Mouse (Mus musculus) heart, postnatal 0 days (tissue): Measurements from ENCODE around the gene Epx. TPM values are rescaled to one million over a fixed set of nuclear protein-coding genes. Genes with fewer than 3 reads are reported as not detected.

ENCODE experiments used
- ATAC-seq: fragments of 200-750 bp; cut with Nextera tagmentation; 2 replicates; pipeline ENCODE4 v1.8.0; 2017; ENCODE audit warnings: low read depth, moderate number of reproducible peaks, moderate library complexity; ENCODE audit not compliant: insufficient read depth
- DNase-seq: peaks from one replicate; pipeline ENCODE4 v3.0.0-alpha.2; 2016; ENCODE audit warnings: low spot score
- H3K27ac ChIP-seq: fragments of 300-500 bp; sonication (generic); 2 replicates; pipeline ENCODE4 v1.5.1; 2014; ENCODE audit warnings: low read depth, mild to moderate bottlenecking
- H3K27me3 ChIP-seq: fragments of 300-500 bp; sonication (generic); 2 replicates; pipeline ENCODE4 v1.6.1; 2014; ENCODE audit warnings: low read length, mixed read lengths; ENCODE audit not compliant: control insufficient read depth, insufficient read depth
- H3K36me3 ChIP-seq: fragments of 300-500 bp; sonication (generic); replicated peaks from 2 replicates; pipeline ENCODE4 v1.6.1; 2014; ENCODE audit warnings: low read length, mixed read lengths; ENCODE audit not compliant: control insufficient read depth, insufficient read depth
- H3K4me1 ChIP-seq: fragments of 300-500 bp; sonication (generic); 2 replicates; pipeline ENCODE4 v1.6.1; 2014; ENCODE audit warnings: antibody characterized with exemption; ENCODE audit not compliant: control insufficient read depth, insufficient read depth
- H3K4me2 ChIP-seq: fragments of 300-500 bp; sonication (generic); 2 replicates; pipeline ENCODE4 v1.6.1; 2014; ENCODE audit warnings: low read depth, mild to moderate bottlenecking, low read length, moderate library complexity
- H3K4me3 ChIP-seq: fragments of 300-500 bp; sonication (generic); 2 replicates; pipeline ENCODE4 v1.5.1; 2014; ENCODE audit warnings: low read depth, low read length
- H3K9ac ChIP-seq: fragments of 300-500 bp; sonication (generic); replicated peaks from 2 replicates; pipeline ENCODE4 v1.6.1; 2014; ENCODE audit warnings: low read depth, low read length, mixed read lengths
- H3K9me3 ChIP-seq: fragments of 300-500 bp; sonication (generic); replicated peaks from 2 replicates; pipeline ENCODE4 v1.6.1; 2016; ENCODE audit warnings: low read length; ENCODE audit not compliant: control insufficient read depth
- CTCF ChIP-seq: IDR thresholded peaks from 2 replicates; pipeline ENCODE4 v1.5.1; 2016; ENCODE audit warnings: antibody characterized with exemption, control low read depth, low read depth
- EP300 ChIP-seq: IDR thresholded peaks from 2 replicates; pipeline ENCODE4 v1.6.1; 2016; ENCODE audit warnings: antibody characterized with exemption, low read depth
- WGBS: fragments of 180-500 bp; shearing (Covaris S2); extraction: QIAGEN DNeasy Blood & Tissue Kit; methylation state at CpG from one replicate; pipeline ENCODE4 v1.1.7; 2014; 5-methylcytosine and 5-hydroxymethylcytosine counted together
- polyA plus RNA-seq: library from polyadenylated mRNA; unstranded; fragments of >200 nt; fragmentation: Nextera tagmentation; extraction: Ambion mirVana; gene quantifications from 2 replicates; pipeline ENCODE4 v1.2.1, GENCODE M21; 2015
- total RNA-seq: library from RNA; depleted of rRNA; stranded (reverse); fragments of >200 nt; gene quantifications from 2 replicates; pipeline ENCODE4 v1.2.3, GENCODE M21; 2014; ENCODE audit warnings: low replicate concordance

Epx gene
- total and polyA plus RNA-seq, 2 experiments from 2014 or later = 0.22 TPM; not detected in 1

DNA sequence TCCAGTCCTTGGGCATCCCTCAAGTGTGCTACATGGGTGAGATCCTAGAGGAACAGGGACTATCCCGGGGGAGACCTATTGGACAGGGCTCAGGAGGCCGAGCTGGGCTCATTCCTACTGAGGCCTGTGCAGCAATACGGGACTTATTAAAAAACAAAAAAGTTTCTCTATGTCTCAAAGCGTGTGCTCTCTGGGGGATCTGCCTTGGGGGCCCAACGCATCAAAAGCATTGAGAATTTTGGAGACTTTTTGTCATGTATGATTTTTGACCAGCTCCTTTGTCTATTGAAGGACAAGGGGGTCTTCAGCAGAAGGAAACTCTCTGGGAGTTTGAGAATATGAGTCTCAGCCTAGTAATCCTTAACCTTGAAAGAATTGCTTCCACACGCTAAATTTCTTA, 16.8 kb upstream of the Epx start, which contains the start of gene Olfr462:
Gene Olfr462, minus strand, starts transcription at position 101 of the 400 bp plus-strand sequence.
- 81% methylated on average over 6 of the region's 6 CpGs for WGBS
- Histone ChIP-seq H3K36me3 (no peaks in the 10 kb centered on the region), H3K27ac (no peak within 1 kb of the TSS), H3K4me2 (no peak within 1 kb of the TSS), H3K4me3 (no peak within 1 kb of the TSS), H3K9ac (no peak within 1 kb of the TSS), H3K27me3 (0 out of 2 replicates have a peak, but pooled peaks cover 9% of the 10 kb centered on the region), H3K4me1 (no peaks in the 10 kb centered on the region), H3K9me3 (no peaks in the 10 kb centered on the region)
- DNase-seq (no peak), ATAC-seq (no peak)
- TF ChIP-seq EP300 (no peak), CTCF (no peak)

GRCm38 (mm10) chr11:87884856-87885255, 9.5 kb upstream of the Epx start:
- TF ChIP-seq EP300 (no peak), CTCF (no peak)
- H3K9ac ChIP-seq = no peak overlapping the region
- ATAC-seq (no peak), DNase-seq (no peak)
- H3K9me3 ChIP-seq = no peaks in the 10 kb centered on the region
- no peak overlapping the region for H3K4me2 ChIP-seq
- no peaks in the 10 kb centered on the region for H3K36me3 ChIP-seq
- no peaks in the 10 kb centered on the region for H3K4me1 ChIP-seq
- no peaks in the 10 kb centered on the region for H3K27me3 ChIP-seq
- WGBS = 71% methylated on average over 5 of the region's 5 CpGs
- H3K4me3 ChIP-seq = no peak overlapping the region
- no peak overlapping the region for H3K27ac ChIP-seq

GRCm38 (mm10) chr11:87883493-87883892, 8.2 kb upstream of the Epx start:
- Histone ChIP-seq H3K9me3 (no peaks in the 10 kb centered on the region), H3K27me3 (no peaks in the 10 kb centered on the region), H3K27ac (no peak overlapping the region), H3K4me1 (no peaks in the 10 kb centered on the region), H3K4me3 (no peak overlapping the region), H3K36me3 (no peaks in the 10 kb centered on the region), H3K9ac (no peak overlapping the region), H3K4me2 (no peak overlapping the region)
- no peak for ATAC-seq
- DNase-seq = no peak
- 44% methylated on average over 5 of the region's 5 CpGs for WGBS
- TF ChIP-seq CTCF (peak; percentile 51), EP300 (no peak)

DNA sequence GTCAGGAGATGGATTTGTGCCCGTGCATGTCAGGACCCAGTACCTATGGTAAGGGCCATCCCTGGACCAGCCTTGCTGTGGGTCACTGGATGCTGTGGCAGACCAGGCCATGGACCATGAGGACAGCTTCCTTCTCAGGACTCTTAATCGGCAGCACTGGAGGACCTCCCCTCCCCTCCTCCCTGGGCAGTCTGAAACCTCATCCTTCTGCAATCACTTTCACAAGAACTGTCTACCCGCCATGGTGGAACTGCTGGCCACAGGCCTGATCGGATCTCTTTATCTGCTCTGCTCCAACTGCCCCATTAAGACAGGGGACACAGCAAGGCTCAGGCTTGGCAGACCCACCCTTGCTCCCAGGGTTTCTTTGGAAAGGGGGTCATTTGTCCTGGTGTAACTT, 6.4 kb upstream of the Epx start:
- Histone ChIP-seq H3K27ac (no peak overlapping the region), H3K27me3 (0 out of 2 replicates have a peak, but pooled peaks cover 2% of the 10 kb centered on the region), H3K4me1 (no peaks in the 10 kb centered on the region), H3K9ac (no peak overlapping the region), H3K36me3 (no peaks in the 10 kb centered on the region), H3K4me2 (no peak overlapping the region), H3K4me3 (no peak overlapping the region), H3K9me3 (no peaks in the 10 kb centered on the region)
- WGBS = 56% methylated on average over 4 of the region's 4 CpGs
- TF ChIP-seq EP300 (no peak), CTCF (no peak)
- ATAC-seq (no peak), DNase-seq (no peak)

DNA sequence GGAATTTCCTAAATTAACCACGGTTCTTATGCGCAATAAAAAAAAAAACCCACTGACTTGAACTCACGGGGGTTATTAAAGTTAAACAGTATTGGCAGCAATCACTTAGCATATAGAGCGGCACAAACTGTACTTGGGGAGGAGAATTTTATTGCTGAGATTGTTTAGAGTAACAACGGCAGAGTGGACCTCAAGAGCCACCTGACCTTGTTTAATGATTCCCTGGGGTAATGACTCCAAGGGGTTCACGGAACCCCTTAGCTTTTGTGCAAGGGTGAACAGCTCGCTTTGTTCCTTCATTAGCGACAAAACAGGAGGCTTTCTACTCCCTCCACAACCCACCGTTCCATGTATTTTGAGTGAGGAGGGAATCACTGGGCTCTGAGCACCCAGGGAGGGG, 4.5 kb upstream of the Epx start:
- H3K27ac ChIP-seq = no peak overlapping the region
- ATAC-seq = no peak
- no peak for DNase-seq
- no peak overlapping the region for H3K4me3 ChIP-seq
- WGBS = 81% methylated on average over 9 of the region's 9 CpGs
- H3K4me1 ChIP-seq = no peaks in the 10 kb centered on the region
- no peaks in the 10 kb centered on the region for H3K9me3 ChIP-seq
- H3K4me2 ChIP-seq = no peak overlapping the region
- 0 out of 2 replicates have a peak, but pooled peaks cover 2% of the 10 kb centered on the region for H3K27me3 ChIP-seq
- H3K9ac ChIP-seq = no peak overlapping the region
- no peaks in the 10 kb centered on the region for H3K36me3 ChIP-seq
- no peak for TF ChIP-seq CTCF
- no peak for TF ChIP-seq EP300

GRCm38 (mm10) chr11:87871766-87872165, 3.6 kb downstream of the Epx start:
- DNase-seq = no peak
- TF ChIP-seq EP300 (no peak), CTCF (no peak)
- 31% methylated on average over 8 of the region's 8 CpGs for WGBS
- Histone ChIP-seq H3K27me3 (0 out of 2 replicates have a peak, but pooled peaks cover under 1% of the 10 kb centered on the region), H3K9ac (no peak overlapping the region), H3K4me3 (no peak overlapping the region), H3K4me2 (no peak overlapping the region), H3K9me3 (no peaks in the 10 kb centered on the region), H3K27ac (no peak overlapping the region), H3K4me1 (no peaks in the 10 kb centered on the region), H3K36me3 (no peaks in the 10 kb centered on the region)
- no peak for ATAC-seq
